Mouse (Mus musculus) heart, adult 2 months (tissue): ENCODE measurements around the gene Hs2st1. TPM values are rescaled to one million over a fixed set of nuclear protein-coding genes. Genes with fewer than 3 reads are reported as not detected.
A peak's percentile ranks its signal among the peaks of the same experiment; 100 is the strongest.

Experiments
- DNase-seq, 2 experiments: peaks; one replicate each; pipeline ENCODE4 v3.0.0; 2021
- H3K27ac ChIP-seq: fragments of 200-600 bp; 2 replicates; pipeline ENCODE4 v1.8.1; 2022
- H3K27me3 ChIP-seq: fragments of 200-500 bp; 2 replicates; pipeline ENCODE4 v1.6.1; 2012; ENCODE audit warnings: mild to moderate bottlenecking, low read length, inconsistent platforms, mixed read lengths; ENCODE audit not compliant: control insufficient read depth, insufficient read depth
- H3K36me3 ChIP-seq: fragments of 200-500 bp; 2 replicates; pipeline ENCODE4 v1.6.1; 2012; ENCODE audit warnings: low read length, inconsistent platforms; ENCODE audit not compliant: control insufficient read depth, insufficient read depth
- H3K4me1 ChIP-seq: fragments of 200-500 bp; 2 replicates; pipeline ENCODE4 v1.6.1; 2011; ENCODE audit warnings: low read length; ENCODE audit not compliant: control insufficient read depth, insufficient read depth
- H3K4me3 ChIP-seq: fragments of 200-600 bp; 2 replicates; pipeline ENCODE4 v1.8.1; 2022
- H3K79me2 ChIP-seq: fragments of 200-500 bp; replicated peaks from 2 replicates; pipeline ENCODE4 v1.6.1; 2012; ENCODE audit warnings: mild to moderate bottlenecking, inconsistent platforms, low read length, moderate library complexity, mixed read lengths; ENCODE audit not compliant: control insufficient read depth, insufficient read depth
- H3K9ac ChIP-seq: fragments of 200-500 bp; 2 replicates; pipeline ENCODE4 v1.6.1; 2012; ENCODE audit warnings: low read depth, mild to moderate bottlenecking, control low read depth, inconsistent platforms, low read length, mixed read lengths
- CTCF ChIP-seq: fragments of 200-600 bp; IDR thresholded peaks from 2 replicates; pipeline ENCODE4 v1.8.1; 2022; ENCODE audit warnings: antibody characterized with exemption, mild to moderate bottlenecking, moderate library complexity
- EP300 ChIP-seq: fragments of 200-500 bp; IDR thresholded peaks from 2 replicates; pipeline ENCODE4 v1.6.1; 2011; ENCODE audit warnings: low read depth, low read length, control low read depth; ENCODE audit not compliant: insufficient read depth
- POLR2A ChIP-seq: fragments of 200-500 bp; IDR thresholded peaks from 2 replicates; pipeline ENCODE4 v1.6.1; 2011; ENCODE audit warnings: mild to moderate bottlenecking, low read depth, low read length, control low read depth; ENCODE audit not compliant: insufficient read depth
- WGBS: fragments of 180-500 bp; shearing (Covaris S2); methylation state at CpG from one replicate; pipeline ENCODE4 v1.1.7; 2018; 5-methylcytosine and 5-hydroxymethylcytosine counted together
- intact Hi-C: fragments of 180-260 bp; cut with DNase I; formaldehyde crosslinking; loops from one replicate; pipeline ENCODE4 v1.15.1; 2025
- polyA plus RNA-seq: library from polyadenylated mRNA; depleted of rRNA; stranded (reverse); fragments of >200 nt; gene quantifications from 2 replicates; pipeline ENCODE4 v1.2.3, GENCODE M21; 2012
- total RNA-seq, 2 experiments: library from RNA; stranded (reverse); gene quantifications; 2 replicates each; pipeline ENCODE4 v1.2.3; 2021

Hs2st1 gene
- total and polyA plus RNA-seq, 3 experiments, result 2.3 to 8.4 (median 7.2) TPM

DNA sequence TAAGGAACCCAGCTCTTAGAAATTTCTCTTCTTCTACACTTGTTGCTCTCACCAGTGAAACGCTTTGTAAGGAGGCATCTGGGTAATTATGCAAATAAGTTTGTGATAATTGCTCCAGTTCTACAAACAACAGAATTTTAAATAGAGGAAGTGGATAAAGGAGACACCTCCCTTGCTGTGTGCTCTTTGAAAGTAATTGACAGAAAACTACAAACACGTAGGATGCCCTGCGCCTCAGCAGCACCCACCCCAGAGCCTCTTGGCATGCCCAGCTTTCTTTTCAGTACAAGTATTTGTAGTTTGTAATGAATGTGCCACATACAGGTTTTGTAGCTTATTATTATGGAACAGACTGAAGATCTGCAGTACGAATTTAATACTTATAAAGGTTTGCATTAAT, 27.1 kb upstream of the Hs2st1 start:
- H3K27me3 ChIP-seq, result no peaks in the 10 kb centered on the region
- no peak overlapping the region for H3K4me3 ChIP-seq
- no peak overlapping the region for H3K27ac ChIP-seq
- H3K4me1 ChIP-seq, result no peaks in the 10 kb centered on the region; the same call in none of the 2 replicates
- H3K9ac ChIP-seq, result no peak overlapping the region
- H3K79me2 ChIP-seq, result no peaks in the 10 kb centered on the region
- intact Hi-C loops, result no loop called here
- 86% methylated on average over 4 of the region's 4 CpGs for WGBS
- TF ChIP-seq EP300 (no peak), CTCF (no peak), POLR2A (no peak)
- H3K36me3 ChIP-seq, result peaks cover 3% of the 10 kb centered on the region
- DNase-seq, result no peak

DNA sequence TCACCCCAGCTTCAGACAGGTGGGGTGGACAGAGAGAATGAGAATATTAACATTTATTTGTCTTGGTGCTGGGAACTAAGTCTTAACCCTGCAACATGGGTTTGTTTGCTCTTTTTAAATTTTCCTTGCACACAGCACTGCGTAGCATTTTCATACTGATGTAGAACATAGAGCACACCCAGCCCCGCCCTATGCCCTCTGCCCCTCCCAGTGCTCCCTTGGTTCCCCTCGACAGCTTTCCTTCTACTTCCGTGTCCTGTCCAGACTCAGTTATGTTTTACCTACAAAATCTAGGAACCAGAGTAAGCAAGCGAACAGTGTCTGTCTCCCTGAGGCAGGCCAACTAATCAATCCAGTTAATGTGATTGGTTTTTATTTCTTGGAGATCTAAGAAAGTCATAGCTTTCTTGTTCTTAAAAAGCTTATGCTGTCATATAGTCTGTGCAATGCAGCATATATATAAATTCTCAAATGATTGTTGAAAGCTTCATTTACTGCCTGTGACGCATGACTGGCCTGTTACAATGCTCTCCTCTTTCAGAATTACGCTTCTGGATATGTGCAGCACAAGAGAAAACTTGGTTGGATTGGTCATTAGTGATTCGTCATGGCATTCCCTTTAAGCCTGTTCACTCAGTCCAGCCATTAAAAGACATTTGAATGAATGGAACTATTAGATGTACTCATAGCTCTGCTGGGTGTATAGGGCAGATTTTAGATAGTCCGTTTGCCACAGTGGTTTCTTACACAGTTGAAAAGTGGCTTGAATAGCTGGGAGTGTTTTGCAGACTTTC, 23.2 kb upstream of the Hs2st1 start:
- WGBS, result 86% methylated on average over 9 of the region's 9 CpGs
- Histone ChIP-seq H3K4me3 (no peak overlapping the region), H3K4me1 (no peaks in the 10 kb centered on the region; the same call in none of the 2 replicates), H3K27me3 (no peaks in the 10 kb centered on the region), H3K27ac (no peak overlapping the region), H3K79me2 (0 out of 2 replicates have a peak, but pooled peaks cover 4% of the 10 kb centered on the region), H3K9ac (no peak overlapping the region), H3K36me3 (peaks cover 10% of the 10 kb centered on the region)
- intact Hi-C loops, result no loop called here
- no peak for DNase-seq
- no peak for TF ChIP-seq EP300
- no peak for TF ChIP-seq CTCF
- no peak for TF ChIP-seq POLR2A

DNA sequence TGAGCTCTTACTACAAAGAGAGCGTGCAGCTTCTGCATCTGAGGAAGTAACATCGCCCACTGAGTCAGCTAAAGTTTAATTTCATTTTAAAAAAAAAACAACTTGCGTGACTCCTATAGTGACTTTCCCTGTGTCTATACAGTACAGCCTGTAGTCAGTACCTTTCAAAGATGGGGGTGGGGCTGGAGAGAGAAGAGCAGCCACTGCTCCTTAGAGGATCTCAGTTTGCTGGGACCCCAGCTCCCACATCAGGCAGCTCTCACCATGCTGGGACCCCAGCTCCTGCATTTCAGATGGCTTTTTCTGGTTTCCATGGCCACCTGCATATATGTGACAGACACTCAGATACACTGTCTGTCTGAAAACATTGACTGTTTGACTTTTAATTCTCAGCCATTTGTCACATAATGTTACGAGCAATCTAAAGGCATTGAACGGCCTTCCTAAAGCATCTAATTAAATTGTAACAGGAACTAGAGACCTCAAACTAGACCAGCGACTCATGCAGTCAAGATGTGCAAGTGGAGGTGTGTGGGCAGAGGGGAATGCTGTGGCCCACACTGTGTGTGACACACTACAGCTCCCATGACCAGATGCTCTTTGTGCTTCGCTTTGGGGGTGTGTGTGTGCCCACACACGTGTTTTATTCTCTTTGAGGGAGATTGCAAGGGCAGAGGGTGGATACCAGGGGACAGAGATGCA, 19.4 kb upstream of the Hs2st1 start:
- Histone ChIP-seq H3K27me3 (no peaks in the 10 kb centered on the region), H3K79me2 (peaks cover 4% of the 10 kb centered on the region; the same call in 1 of the 2 replicates), H3K9ac (no peak overlapping the region), H3K4me1 (peaks cover 8% of the 10 kb centered on the region), H3K36me3 (peaks cover 23% of the 10 kb centered on the region), H3K4me3 (no peak overlapping the region), H3K27ac (no peak overlapping the region)
- WGBS, result 86% methylated on average over 8 of the region's 8 CpGs
- TF ChIP-seq POLR2A, result no peak
- TF ChIP-seq EP300, result no peak
- TF ChIP-seq CTCF, result no peak
- no peak for DNase-seq
- intact Hi-C loops, result no loop called here

DNA sequence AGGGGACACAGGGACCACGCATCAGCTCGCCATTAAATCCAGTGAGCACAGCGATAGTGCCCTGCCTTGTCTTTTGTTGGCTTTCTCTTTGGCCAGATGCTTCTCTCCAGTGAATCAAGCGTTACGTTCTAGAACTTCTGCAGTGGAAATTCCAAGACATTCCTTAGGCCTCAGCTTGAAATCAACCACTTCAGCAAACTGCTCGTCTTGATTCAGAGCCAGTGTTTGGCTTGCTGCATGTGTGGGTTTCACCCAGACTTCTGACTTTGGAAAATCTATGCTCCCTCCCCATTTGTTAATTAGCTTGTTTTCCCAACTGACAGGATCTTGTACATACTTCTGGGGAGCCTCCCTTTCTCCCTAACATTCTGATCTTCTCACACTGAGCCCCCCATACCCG, 16.8 kb upstream of the Hs2st1 start:
- H3K27me3 ChIP-seq, result no peaks in the 10 kb centered on the region
- intact Hi-C loops, result loop anchor here (2.0 kb wide), 1 partner anchor 16 kb away; the partner anchor contains the start of genes Hs2st1 and Selenof
- WGBS, result 71% methylated on average over 7 of the region's 7 CpGs
- peak; percentile 21 to 26 for DNase-seq
- H3K4me3 ChIP-seq, result no peak overlapping the region
- H3K36me3 ChIP-seq, result peaks cover 29% of the 10 kb centered on the region
- H3K79me2 ChIP-seq, result peaks cover 6% of the 10 kb centered on the region
- no peak overlapping the region for H3K9ac ChIP-seq
- no peak overlapping the region; the same call in 1 of the 2 replicates for H3K27ac ChIP-seq
- H3K4me1 ChIP-seq, result peaks cover 8% of the 10 kb centered on the region
- TF ChIP-seq EP300 (no peak), CTCF (no peak), POLR2A (no peak)

DNA sequence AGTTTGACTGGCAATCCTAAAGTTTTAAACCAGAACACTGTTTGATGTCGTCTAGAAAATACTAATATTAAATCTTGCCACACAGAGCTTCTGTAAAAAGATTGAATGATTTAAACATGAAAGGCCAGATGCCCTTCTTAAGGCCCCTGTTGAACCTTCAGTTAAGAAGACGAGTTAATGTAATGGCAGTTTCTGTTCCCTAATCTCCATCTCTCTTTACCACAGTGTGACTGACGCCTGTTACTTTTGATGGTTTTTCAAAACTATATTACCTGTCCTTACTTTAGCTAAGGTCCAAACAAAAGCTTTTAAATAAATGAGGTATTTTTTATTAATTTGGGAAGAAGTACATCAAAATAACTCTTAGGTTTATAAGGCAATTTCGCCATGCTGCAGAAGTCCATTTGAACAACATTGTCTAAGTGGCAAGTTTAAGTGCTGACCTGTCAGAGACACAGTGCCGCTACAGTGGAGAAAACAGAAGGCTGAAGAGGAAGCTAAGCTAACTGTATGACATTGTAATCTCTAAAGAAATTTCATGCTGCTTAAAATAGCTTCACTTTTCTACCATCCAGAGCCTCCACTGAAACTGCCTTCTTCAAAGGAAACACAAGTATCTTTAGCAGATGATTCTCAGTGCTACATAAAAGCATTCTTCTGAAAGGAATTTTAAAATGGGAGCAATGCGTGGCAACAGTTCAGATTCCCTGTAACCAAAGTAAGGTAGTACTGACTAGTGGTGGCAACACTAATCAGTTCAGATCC, 15.0 kb upstream of the Hs2st1 start:
- Histone ChIP-seq H3K36me3 (peaks cover 28% of the 10 kb centered on the region), H3K4me1 (peaks cover 13% of the 10 kb centered on the region), H3K9ac (no peak overlapping the region), H3K79me2 (peaks cover 6% of the 10 kb centered on the region), H3K27me3 (no peaks in the 10 kb centered on the region), H3K4me3 (no peak overlapping the region), H3K27ac (no peak overlapping the region; the same call in 1 of the 2 replicates)
- WGBS, result 57% methylated on average over 6 of the region's 6 CpGs
- intact Hi-C loops, result loop anchor here (5.0 kb wide), 1 partner anchor 32 kb away; no protein-coding TSS in a partner anchor
- TF ChIP-seq CTCF (no peak), POLR2A (no peak), EP300 (no peak)
- DNase-seq, result no peak
